Mouse (Mus musculus): ENCODE measurements around the gene Farsb. TPM values are rescaled to one million over a fixed set of nuclear protein-coding genes. Genes with fewer than 3 reads are reported as not detected.

Gene Farsb
- polyA plus RNA-seq, 1 experiment from 2014 or later: 105 TPM

- Histone ChIP-seq H3K4me2 (ENCODE audit: low read depth, low read length) (no peak overlapping the region), H3K9me3 (replicated peaks; ENCODE audit: control insufficient read depth, low read length) (no peaks in the 10 kb centered on the region), H3K4me1 (ENCODE audit: control insufficient read depth, insufficient read depth, low read length) (no peaks in the 10 kb centered on the region), H3K4me3 (ENCODE audit: low read length) (no peak overlapping the region), H3K27me3 (ENCODE audit: control insufficient read depth, insufficient read depth, low read length) (no peaks in the 10 kb centered on the region), H3K36me3 (ENCODE audit: control insufficient read depth, insufficient read depth) (no peaks in the 10 kb centered on the region), H3K9ac (ENCODE audit: low read length) (no peak overlapping the region), H3K27ac (ENCODE audit: low read length) (no peak overlapping the region)
- no peak for ATAC-seq (replicated peaks; ENCODE audit: extremely low read depth, insufficient read depth, low FRiP score)
- WGBS: 81% methylated on average over 16 of the region's 16 CpGs
Observed at GRCm38 (mm10) chr1:78501036-78501435, 12.3 kb upstream of the Farsb start.

DNA sequence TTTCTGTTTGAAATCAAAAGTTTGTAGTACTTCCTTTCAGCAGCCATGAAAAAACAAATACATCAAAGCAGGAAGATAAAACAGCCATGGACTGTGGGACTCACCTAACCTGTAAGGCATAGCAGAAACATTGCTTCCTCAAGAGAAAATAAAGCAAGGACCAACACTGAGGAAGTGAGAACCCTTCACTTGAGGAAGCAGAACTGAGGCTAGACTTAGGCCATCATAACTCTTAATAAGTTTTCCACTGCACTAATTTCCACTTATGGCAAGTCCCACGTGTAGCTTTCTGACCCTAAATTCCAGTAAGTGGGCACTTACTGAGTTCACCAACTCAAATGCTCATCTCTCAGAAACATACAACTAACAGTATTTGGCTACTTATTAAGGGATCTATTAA, 1.4 kb upstream of the Farsb start:
- no peak for ATAC-seq (replicated peaks; ENCODE audit: extremely low read depth, insufficient read depth, low FRiP score)

DNA sequence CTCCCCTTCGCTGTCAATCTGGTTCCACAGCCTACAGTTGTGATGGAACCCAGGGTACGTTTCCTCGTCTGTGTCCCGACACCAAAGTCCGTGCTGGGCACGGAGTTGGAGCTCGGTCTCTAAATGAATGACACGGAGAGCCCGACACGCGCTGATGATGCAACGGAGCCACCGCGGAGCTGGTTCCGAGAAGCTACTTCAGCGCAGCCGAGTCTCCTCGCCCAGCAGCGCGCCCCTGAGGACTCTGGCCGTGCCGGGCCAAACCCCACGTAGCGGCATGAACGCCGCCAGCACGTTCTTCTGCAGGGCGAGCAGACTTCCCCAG, 308 bp downstream of the Farsb start:
- peak overlapping the region; percentile 85 for H3K27ac ChIP-seq (ENCODE audit: low read length)
- no peaks in the 10 kb centered on the region for H3K27me3 ChIP-seq (ENCODE audit: control insufficient read depth, insufficient read depth, low read length)
- H3K4me3 ChIP-seq (ENCODE audit: low read length): peak overlapping the region; percentile 97
- H3K9ac ChIP-seq (ENCODE audit: low read length): peak overlapping the region; percentile 95
- peak overlapping the region; percentile 85 for H3K4me2 ChIP-seq (ENCODE audit: low read depth, low read length)
- peaks cover 21% of the 10 kb centered on the region for H3K4me1 ChIP-seq (ENCODE audit: control insufficient read depth, insufficient read depth, low read length)
- no peaks in the 10 kb centered on the region for H3K36me3 ChIP-seq (ENCODE audit: control insufficient read depth, insufficient read depth)
- H3K9me3 ChIP-seq (replicated peaks; ENCODE audit: control insufficient read depth, low read length): no peaks in the 10 kb centered on the region
- no peak for ATAC-seq (replicated peaks; ENCODE audit: extremely low read depth, insufficient read depth, low FRiP score)
- WGBS: under 1% methylated on average over 28 of the region's 28 CpGs

More for the DNA sequence above, 1.4 kb upstream of the Farsb start:
- Histone ChIP-seq H3K4me1 (ENCODE audit: control insufficient read depth, insufficient read depth, low read length) (peaks cover 21% of the 10 kb centered on the region), H3K27ac (ENCODE audit: low read length) (no peak overlapping the region), H3K9ac (ENCODE audit: low read length) (no peak overlapping the region), H3K27me3 (ENCODE audit: control insufficient read depth, insufficient read depth, low read length) (no peaks in the 10 kb centered on the region), H3K4me3 (ENCODE audit: low read length) (no peak overlapping the region), H3K9me3 (replicated peaks; ENCODE audit: control insufficient read depth, low read length) (no peaks in the 10 kb centered on the region), H3K36me3 (ENCODE audit: control insufficient read depth, insufficient read depth) (no peaks in the 10 kb centered on the region), H3K4me2 (ENCODE audit: low read depth, low read length) (no peak overlapping the region)
- 59% methylated on average over 1 of the region's 1 CpGs for WGBS

- peaks cover 4% of the 10 kb centered on the region; the same call in 1 of the 2 replicates for H3K36me3 ChIP-seq (ENCODE audit: control insufficient read depth, insufficient read depth)
- ATAC-seq (replicated peaks; ENCODE audit: extremely low read depth, insufficient read depth, low FRiP score): no peak
- no peak overlapping the region for H3K4me2 ChIP-seq (ENCODE audit: low read depth, low read length)
- H3K9me3 ChIP-seq (replicated peaks; ENCODE audit: control insufficient read depth, low read length): no peaks in the 10 kb centered on the region
- H3K9ac ChIP-seq (ENCODE audit: low read length): no peak overlapping the region
- H3K27me3 ChIP-seq (ENCODE audit: control insufficient read depth, insufficient read depth, low read length): no peaks in the 10 kb centered on the region
- WGBS: 51% methylated on average over 2 of the region's 2 CpGs
- peaks cover 16% of the 10 kb centered on the region for H3K4me1 ChIP-seq (ENCODE audit: control insufficient read depth, insufficient read depth, low read length)
- no peak overlapping the region for H3K4me3 ChIP-seq (ENCODE audit: low read length)
- no peak overlapping the region; the same call in 1 of the 2 replicates for H3K27ac ChIP-seq (ENCODE audit: low read length)
Observed at GRCm38 (mm10) chr1:78484361-78484760, 4.3 kb downstream of the Farsb start.

GRCm38 (mm10) chr1:78483430-78483829, 5.3 kb downstream of the Farsb start:
- no peak for ATAC-seq (replicated peaks; ENCODE audit: extremely low read depth, insufficient read depth, low FRiP score)
- H3K4me2 ChIP-seq (ENCODE audit: low read depth, low read length): no peak overlapping the region
- H3K9me3 ChIP-seq (replicated peaks; ENCODE audit: control insufficient read depth, low read length): no peaks in the 10 kb centered on the region
- no peak overlapping the region for H3K27ac ChIP-seq (ENCODE audit: low read length)
- H3K4me1 ChIP-seq (ENCODE audit: control insufficient read depth, insufficient read depth, low read length): peaks cover 16% of the 10 kb centered on the region
- 92% methylated on average over 3 of the region's 3 CpGs for WGBS
- no peaks in the 10 kb centered on the region for H3K27me3 ChIP-seq (ENCODE audit: control insufficient read depth, insufficient read depth, low read length)
- H3K4me3 ChIP-seq (ENCODE audit: low read length): no peak overlapping the region
- peaks cover 4% of the 10 kb centered on the region; the same call in 1 of the 2 replicates for H3K36me3 ChIP-seq (ENCODE audit: control insufficient read depth, insufficient read depth)
- no peak overlapping the region for H3K9ac ChIP-seq (ENCODE audit: low read length)

GRCm38 (mm10) chr1:78472441-78472840, 16.3 kb downstream of the Farsb start:
- Histone ChIP-seq H3K9ac (ENCODE audit: low read length) (no peak overlapping the region), H3K4me2 (ENCODE audit: low read depth, low read length) (no peak overlapping the region), H3K36me3 (ENCODE audit: control insufficient read depth, insufficient read depth) (peaks cover 35% of the 10 kb centered on the region), H3K27me3 (ENCODE audit: control insufficient read depth, insufficient read depth, low read length) (no peaks in the 10 kb centered on the region), H3K27ac (ENCODE audit: low read length) (no peak overlapping the region), H3K9me3 (replicated peaks; ENCODE audit: control insufficient read depth, low read length) (no peaks in the 10 kb centered on the region), H3K4me1 (ENCODE audit: control insufficient read depth, insufficient read depth, low read length) (no peaks in the 10 kb centered on the region), H3K4me3 (ENCODE audit: low read length) (no peak overlapping the region)
- WGBS: 84% methylated on average over 5 of the region's 5 CpGs
- ATAC-seq (replicated peaks; ENCODE audit: extremely low read depth, insufficient read depth, low FRiP score): no peak

DNA sequence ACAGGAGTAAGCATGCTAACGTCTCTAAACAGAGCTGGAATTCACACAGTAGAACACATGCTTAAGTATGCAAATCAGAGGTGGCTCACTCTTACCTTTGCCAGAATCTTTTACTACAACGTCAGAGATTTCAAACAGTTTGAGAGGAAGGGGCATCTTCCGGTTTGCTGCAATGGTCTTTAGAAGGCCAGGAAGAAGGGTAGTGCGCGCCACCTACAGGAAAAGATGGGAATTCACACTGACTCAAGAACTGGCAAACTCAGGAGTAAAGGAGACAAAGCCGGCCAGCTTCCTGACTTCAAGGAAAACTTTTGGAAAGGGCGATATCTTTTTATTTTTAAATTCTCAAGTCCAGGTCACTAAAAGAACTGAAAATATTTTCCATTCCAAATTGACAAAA, 34.0 kb downstream of the Farsb start:
- no peak overlapping the region for H3K27ac ChIP-seq (ENCODE audit: low read length)
- H3K9me3 ChIP-seq (replicated peaks; ENCODE audit: control insufficient read depth, low read length): no peaks in the 10 kb centered on the region
- H3K4me3 ChIP-seq (ENCODE audit: low read length): no peak overlapping the region
- H3K4me1 ChIP-seq (ENCODE audit: control insufficient read depth, insufficient read depth, low read length): no peaks in the 10 kb centered on the region
- H3K36me3 ChIP-seq (ENCODE audit: control insufficient read depth, insufficient read depth): peaks cover 35% of the 10 kb centered on the region
- H3K4me2 ChIP-seq (ENCODE audit: low read depth, low read length): no peak overlapping the region
- no peak for ATAC-seq (replicated peaks; ENCODE audit: extremely low read depth, insufficient read depth, low FRiP score)
- WGBS: 33% methylated on average over 7 of the region's 7 CpGs
- no peak overlapping the region for H3K9ac ChIP-seq (ENCODE audit: low read length)
- H3K27me3 ChIP-seq (ENCODE audit: control insufficient read depth, insufficient read depth, low read length): no peaks in the 10 kb centered on the region

DNA sequence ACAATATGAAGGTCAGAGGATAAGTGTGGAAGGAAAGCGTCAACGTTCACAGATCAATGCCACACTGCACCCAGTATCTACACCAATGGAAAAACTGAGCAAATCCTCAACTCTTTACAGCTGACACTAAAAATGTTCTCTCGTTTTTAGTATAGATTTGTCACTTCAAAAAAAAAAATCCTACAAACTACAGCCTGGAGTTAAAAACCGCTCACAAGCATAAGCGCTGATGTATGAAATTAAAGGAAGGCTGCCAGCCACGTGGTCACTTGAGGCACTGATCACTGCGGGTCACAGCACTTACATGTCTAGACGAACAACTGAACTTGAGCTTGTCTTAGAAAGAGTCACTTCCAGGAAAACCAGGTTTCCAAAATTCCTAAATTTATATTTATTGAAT, 34.8 kb downstream of the Farsb start:
- ATAC-seq (replicated peaks; ENCODE audit: extremely low read depth, insufficient read depth, low FRiP score): no peak
- Histone ChIP-seq H3K9ac (ENCODE audit: low read length) (no peak overlapping the region), H3K9me3 (replicated peaks; ENCODE audit: control insufficient read depth, low read length) (no peaks in the 10 kb centered on the region), H3K4me1 (ENCODE audit: control insufficient read depth, insufficient read depth, low read length) (no peaks in the 10 kb centered on the region), H3K27ac (ENCODE audit: low read length) (no peak overlapping the region), H3K4me3 (ENCODE audit: low read length) (no peak overlapping the region), H3K36me3 (ENCODE audit: control insufficient read depth, insufficient read depth) (peaks cover 35% of the 10 kb centered on the region), H3K4me2 (ENCODE audit: low read depth, low read length) (no peak overlapping the region), H3K27me3 (ENCODE audit: control insufficient read depth, insufficient read depth, low read length) (no peaks in the 10 kb centered on the region)
- WGBS: 90% methylated on average over 8 of the region's 8 CpGs

GRCm38 (mm10) chr1:78452544-78452943, 36.2 kb downstream of the Farsb start:
- no peak for ATAC-seq (replicated peaks; ENCODE audit: extremely low read depth, insufficient read depth, low FRiP score)
- peaks cover 2% of the 10 kb centered on the region; the same call in 1 of the 2 replicates for H3K4me1 ChIP-seq (ENCODE audit: control insufficient read depth, insufficient read depth, low read length)
- H3K27me3 ChIP-seq (ENCODE audit: control insufficient read depth, insufficient read depth, low read length): no peaks in the 10 kb centered on the region
- H3K4me2 ChIP-seq (ENCODE audit: low read depth, low read length): no peak overlapping the region
- no peak overlapping the region for H3K27ac ChIP-seq (ENCODE audit: low read length)
- peaks cover 36% of the 10 kb centered on the region for H3K36me3 ChIP-seq (ENCODE audit: control insufficient read depth, insufficient read depth)
- no peak overlapping the region for H3K4me3 ChIP-seq (ENCODE audit: low read length)
- H3K9ac ChIP-seq (ENCODE audit: low read length): no peak overlapping the region
- WGBS: 89% methylated on average over 6 of the region's 6 CpGs
- H3K9me3 ChIP-seq (replicated peaks; ENCODE audit: control insufficient read depth, low read length): no peaks in the 10 kb centered on the region

Data from heart, embryonic 16.5 days (tissue).